Mouse (Mus musculus) limb, embryonic 14.5 days (tissue): Measurements from ENCODE around the gene Hoxd8. TPM values are rescaled to one million over a fixed set of nuclear protein-coding genes. Genes with fewer than 3 reads are reported as not detected.

Source experiments
- ATAC-seq: fragments of 200-750 bp; cut with Nextera tagmentation; 2 replicates; pipeline ENCODE4 v1.8.0; 2017; ENCODE audit warnings: low read depth, moderate number of reproducible peaks, moderate TSS enrichment; ENCODE audit not compliant: low FRiP score
- DNase-seq: peaks from one replicate; pipeline ENCODE4 v3.0.0-alpha.2; 2015; ENCODE audit warnings: low spot score
- H3K27ac ChIP-seq: fragments of 300-500 bp; sonication (generic); replicated peaks from 2 replicates; pipeline ENCODE4 v1.5.1; 2014; ENCODE audit warnings: low read depth, mild to moderate bottlenecking, low read length, moderate library complexity, mixed read lengths
- H3K27me3 ChIP-seq: fragments of 300-500 bp; sonication (generic); 2 replicates; pipeline ENCODE4 v1.6.1; 2014; ENCODE audit warnings: low read length, mixed read lengths; ENCODE audit not compliant: control insufficient read depth, insufficient read depth
- H3K36me3 ChIP-seq: fragments of 300-500 bp; sonication (generic); 2 replicates; pipeline ENCODE4 v1.6.1; 2014; ENCODE audit warnings: mild to moderate bottlenecking, low read length, moderate library complexity, mixed read lengths; ENCODE audit not compliant: control insufficient read depth, insufficient read depth
- H3K4me1 ChIP-seq: fragments of 300-500 bp; sonication (generic); 2 replicates; pipeline ENCODE4 v1.6.1; 2014; ENCODE audit warnings: antibody characterized with exemption, low read length, mixed read lengths; ENCODE audit not compliant: control insufficient read depth, insufficient read depth
- H3K4me2 ChIP-seq: fragments of 300-500 bp; sonication (generic); replicated peaks from 2 replicates; pipeline ENCODE4 v1.6.1; 2014; ENCODE audit warnings: low read depth, mild to moderate bottlenecking, low read length, moderate library complexity; ENCODE audit not compliant: severe bottlenecking
- H3K4me3 ChIP-seq: fragments of 300-500 bp; sonication (generic); replicated peaks from 2 replicates; pipeline ENCODE4 v1.5.1; 2014; ENCODE audit warnings: low read length
- H3K9ac ChIP-seq: fragments of 300-500 bp; sonication (generic); 2 replicates; pipeline ENCODE4 v1.6.1; 2014; ENCODE audit warnings: mild to moderate bottlenecking, low read depth, low read length, moderate library complexity; ENCODE audit not compliant: severe bottlenecking
- H3K9me3 ChIP-seq: fragments of 300-500 bp; sonication (generic); 2 replicates; pipeline ENCODE4 v1.6.1; 2016; ENCODE audit warnings: low read length; ENCODE audit not compliant: control insufficient read depth
- POLR2A ChIP-seq: fragments of 200-500 bp; IDR thresholded peaks from 2 replicates; pipeline ENCODE4 v1.8.0; 2012; ENCODE audit warnings: inconsistent platforms, mild to moderate bottlenecking, moderate library complexity, borderline replicate concordance; ENCODE audit not compliant: insufficient read depth, insufficient read length; ENCODE audit errors: extremely low read depth
- WGBS: fragments of 180-500 bp; shearing (Covaris S2); extraction: QIAGEN DNeasy Blood & Tissue Kit; methylation state at CpG from one replicate; pipeline ENCODE4 v1.1.7; 2014; 5-methylcytosine and 5-hydroxymethylcytosine counted together
- polyA plus RNA-seq, 2 experiments: library from polyadenylated mRNA; depleted of rRNA in 1 of 2; stranded (reverse) in 1 of 2; unstranded in 1 of 2; fragments of >200 nt; fragmentation: Nextera tagmentation in 1 of 2; extraction: Ambion mirVana in 1 of 2; gene quantifications; 2 replicates each; pipeline versions ENCODE4 v1.2.1 to v1.2.3; 2012 to 2014

The Hoxd8 gene
- polyA plus RNA-seq, 2 experiments, result 12.7 to 12.8 TPM

DNA sequence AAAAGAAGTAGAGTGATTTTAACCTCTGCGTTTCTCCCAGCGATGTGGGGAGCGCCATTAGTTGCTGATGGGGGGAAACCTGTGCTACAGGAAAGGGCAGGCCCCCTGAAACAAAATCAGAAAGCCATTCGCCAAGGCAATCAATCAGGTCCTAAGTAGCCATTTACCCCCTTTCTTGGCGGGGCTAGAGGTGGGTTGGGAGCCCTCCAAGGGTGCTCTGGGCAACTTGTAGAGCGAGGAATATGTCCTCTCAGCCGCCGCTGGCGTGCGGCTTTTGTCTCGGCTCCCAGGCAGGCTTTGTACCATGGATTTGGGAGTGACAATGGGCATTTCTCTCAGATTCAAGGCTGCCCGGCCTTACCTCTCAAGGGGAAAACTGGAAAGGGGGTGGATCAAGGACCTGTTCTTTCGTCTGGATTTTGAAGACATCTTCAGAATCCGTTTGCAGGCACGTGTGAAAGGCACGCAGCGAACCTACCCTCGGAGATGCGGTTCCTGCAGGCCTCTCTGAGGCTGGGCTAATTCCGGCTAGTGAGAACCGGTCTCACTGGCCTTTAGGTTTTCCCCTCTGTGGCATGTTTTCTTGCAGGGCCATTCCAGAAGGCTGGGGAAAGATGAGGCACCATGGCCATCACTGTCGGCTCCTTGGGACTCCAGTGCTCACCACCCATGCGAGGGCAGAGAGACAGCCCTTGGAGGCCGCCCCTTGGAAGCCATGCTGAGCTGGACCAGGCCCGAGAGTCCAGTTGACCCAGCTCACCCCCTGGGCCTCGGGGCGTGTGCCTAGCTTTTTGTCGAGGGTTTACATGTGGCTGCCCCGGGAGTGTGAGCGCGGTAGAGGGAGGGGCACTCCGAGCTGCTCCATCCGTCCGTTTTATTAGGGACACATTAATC lies 7.7 kb upstream of the Hoxd8 start:
- Histone ChIP-seq H3K9ac (peak overlapping the region; percentile 86), H3K4me2 (peak overlapping the region; percentile 96), H3K36me3 (peaks cover 20% of the 10 kb centered on the region), H3K9me3 (no peaks in the 10 kb centered on the region), H3K27ac (peak overlapping the region; percentile 89), H3K4me1 (peaks cover 43% of the 10 kb centered on the region), H3K27me3 (peaks cover 52% of the 10 kb centered on the region), H3K4me3 (peak overlapping the region; percentile 55)
- DNase-seq, result no peak
- TF ChIP-seq POLR2A, result no peak
- ATAC-seq, result peak; percentile 12; the same call in 1 of the 2 replicates
- WGBS, result 9% methylated on average over 34 of the region's 34 CpGs

DNA sequence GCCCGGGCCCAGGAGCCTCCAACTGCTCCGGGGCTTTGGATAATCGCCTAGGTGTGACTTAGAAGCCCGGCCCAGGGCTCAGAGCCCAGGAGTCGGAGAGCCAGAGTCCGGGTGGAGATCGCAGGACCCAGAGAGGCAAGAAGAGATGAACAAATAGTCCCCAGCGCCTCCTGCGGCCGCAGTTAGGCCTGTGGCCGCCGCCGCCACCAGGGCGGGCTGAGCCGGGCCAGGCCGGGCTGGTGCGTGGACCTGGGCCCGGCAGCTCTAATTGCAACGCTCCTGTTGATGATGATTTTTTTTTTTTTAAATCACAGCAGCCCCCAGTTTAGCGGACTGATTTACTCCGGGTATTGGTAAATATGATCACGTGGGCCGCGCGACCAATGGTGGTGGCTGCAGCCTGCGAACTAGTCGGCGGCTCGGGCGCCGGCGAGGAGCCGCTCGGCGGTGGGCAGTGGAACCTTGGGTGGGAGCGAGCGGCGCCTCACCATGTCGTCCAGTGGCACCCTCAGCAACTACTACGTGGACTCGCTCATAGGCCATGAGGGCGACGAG lies 6.8 kb upstream of the Hoxd8 start, which contains the start of gene Hoxd9:
Gene Hoxd9, plus strand, starts transcription at position 161 of the 555 bp plus-strand sequence.
- Histone ChIP-seq H3K27ac (peak within 1 kb of the TSS; percentile 89), H3K9me3 (no peaks in the 10 kb centered on the region), H3K9ac (peak within 1 kb of the TSS; percentile 86), H3K27me3 (peaks cover 56% of the 10 kb centered on the region), H3K4me3 (peak within 1 kb of the TSS; percentile 55), H3K4me1 (peaks cover 35% of the 10 kb centered on the region), H3K36me3 (peaks cover 11% of the 10 kb centered on the region), H3K4me2 (peak within 1 kb of the TSS; percentile 96)
- DNase-seq (no peak), ATAC-seq (peak; percentile 29)
- WGBS, result under 1% methylated on average over 42 of the region's 43 CpGs
- TF ChIP-seq POLR2A, result no peak

DNA sequence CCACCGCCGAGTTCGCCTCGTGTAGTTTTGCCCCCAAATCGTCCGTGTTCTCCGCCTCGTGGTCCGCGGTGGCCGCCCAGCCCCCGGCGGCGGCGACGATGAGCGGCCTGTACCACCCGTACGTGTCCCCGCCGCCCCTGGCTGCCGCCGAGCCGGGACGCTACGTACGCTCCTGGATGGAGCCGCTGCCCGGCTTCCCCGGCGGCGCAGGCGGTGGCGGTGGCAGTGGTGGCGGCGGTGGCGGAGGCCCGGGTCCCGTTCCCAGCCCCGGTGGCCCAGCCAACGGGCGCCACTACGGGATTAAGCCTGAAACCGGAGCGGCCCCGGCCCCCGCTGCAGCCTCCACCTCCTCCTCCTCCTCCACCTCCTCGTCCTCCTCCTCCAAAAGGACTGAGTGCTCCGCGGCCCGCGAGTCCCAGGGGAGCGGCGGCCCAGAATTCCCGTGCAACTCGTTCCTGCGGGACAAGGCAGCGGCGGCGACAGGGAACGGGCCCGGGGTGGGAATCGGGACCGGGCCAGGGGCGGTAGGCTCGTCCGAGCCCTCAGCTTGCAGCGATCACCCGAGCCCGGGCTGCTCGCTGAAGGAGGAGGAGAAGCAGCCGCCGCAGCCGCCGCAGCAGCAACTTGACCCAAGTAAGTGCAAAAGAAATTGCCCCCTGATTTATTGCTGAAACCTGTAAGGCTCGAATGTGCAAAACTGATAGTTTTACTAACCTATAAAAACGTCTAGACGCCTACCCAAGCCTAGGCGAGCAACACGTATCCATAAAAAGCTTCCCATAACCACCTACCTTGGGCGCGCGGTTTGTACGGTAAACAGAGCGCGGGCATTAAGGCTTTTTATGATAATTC lies 6.0 kb upstream of the Hoxd8 start:
- Histone ChIP-seq H3K36me3 (peaks cover 6% of the 10 kb centered on the region), H3K27me3 (peaks cover 62% of the 10 kb centered on the region), H3K4me1 (peaks cover 29% of the 10 kb centered on the region), H3K27ac (peak overlapping the region; percentile 89), H3K4me3 (peak overlapping the region; percentile 55), H3K9ac (peak overlapping the region; percentile 86), H3K9me3 (no peaks in the 10 kb centered on the region), H3K4me2 (peak overlapping the region; percentile 96)
- under 1% methylated on average over 47 of the region's 86 CpGs for WGBS
- ATAC-seq (peak; percentile 20; the same call in 1 of the 2 replicates), DNase-seq (no peak)
- no peak for TF ChIP-seq POLR2A

DNA sequence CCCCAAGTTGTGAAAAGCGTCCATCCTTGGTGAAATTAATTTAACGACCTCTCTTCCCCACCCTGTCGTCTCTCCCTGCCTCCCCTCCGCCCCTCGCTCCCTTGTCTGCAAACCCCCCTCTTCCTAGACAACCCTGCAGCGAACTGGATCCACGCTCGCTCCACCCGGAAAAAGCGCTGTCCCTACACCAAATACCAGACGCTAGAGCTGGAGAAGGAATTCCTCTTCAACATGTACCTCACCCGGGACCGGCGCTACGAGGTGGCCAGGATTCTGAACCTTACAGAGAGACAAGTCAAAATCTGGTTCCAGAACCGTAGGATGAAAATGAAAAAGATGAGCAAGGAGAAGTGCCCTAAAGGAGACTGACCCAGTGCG lies 5.4 kb upstream of the Hoxd8 start:
- Histone ChIP-seq H3K4me3 (peak overlapping the region; percentile 55), H3K4me1 (peaks cover 29% of the 10 kb centered on the region), H3K4me2 (peak overlapping the region; percentile 96), H3K27ac (peak overlapping the region; percentile 89), H3K27me3 (peaks cover 63% of the 10 kb centered on the region), H3K36me3 (peaks cover 6% of the 10 kb centered on the region), H3K9me3 (no peaks in the 10 kb centered on the region), H3K9ac (peak overlapping the region; percentile 86)
- 3% methylated on average over 17 of the region's 17 CpGs for WGBS
- TF ChIP-seq POLR2A, result no peak
- no peak for DNase-seq
- 0 out of 2 replicates have a peak, but pooled peaks have one; percentile 7 for ATAC-seq
